Mouse (Mus musculus): ENCODE measurements around the gene Mrpl52. TPM values are rescaled to one million over a fixed set of nuclear protein-coding genes. Genes with fewer than 3 reads are reported as not detected.

Gene Mrpl52
- polyA plus RNA-seq, 1 experiment from 2014 or later, result 250 TPM

GRCm38 (mm10) chr14:54463959-54464292 lies 37.2 kb downstream of the Mrpl52 start, which contains the start of gene Lrp10:
TSS of gene Lrp10 (plus strand) at chr14:54464137.
- Histone ChIP-seq H3K9me3 (no peaks in the 10 kb centered on the region), H3K27ac (no peak within 1 kb of the TSS), H3K4me1 (no peaks in the 10 kb centered on the region), H3K36me3 (peaks cover 17% of the 10 kb centered on the region), H3K9ac (peak within 1 kb of the TSS; percentile 78), H3K4me3 (peak within 1 kb of the TSS; percentile 78), H3K4me2 (replicated peaks) (peak within 1 kb of the TSS; percentile 91), H3K27me3 (replicated peaks) (no peaks in the 10 kb centered on the region)
- 1% methylated on average over 35 of the region's 35 CpGs for WGBS
- peak; percentile 89 for ATAC-seq (ENCODE audit: low FRiP score, low read depth)

GRCm38 (mm10) chr14:54464293-54465005 lies 37.7 kb downstream of the Mrpl52 start:
- Histone ChIP-seq H3K27me3 (replicated peaks) (no peaks in the 10 kb centered on the region), H3K9me3 (no peaks in the 10 kb centered on the region), H3K36me3 (peaks cover 22% of the 10 kb centered on the region), H3K27ac (no peak overlapping the region), H3K4me2 (replicated peaks) (peak overlapping the region; percentile 91), H3K4me3 (peak overlapping the region; percentile 78), H3K9ac (peak overlapping the region; percentile 78), H3K4me1 (no peaks in the 10 kb centered on the region)
- under 1% methylated on average over 55 of the region's 57 CpGs for WGBS
- peak; percentile 77 for ATAC-seq (ENCODE audit: low FRiP score, low read depth)

- H3K4me2 ChIP-seq (replicated peaks), result no peak overlapping the region
- peaks cover 29% of the 10 kb centered on the region for H3K36me3 ChIP-seq
- H3K9me3 ChIP-seq, result no peaks in the 10 kb centered on the region
Observed at GRCm38 (mm10) chr14:54471467-54471866, 44.8 kb downstream of the Mrpl52 start.

GRCm38 (mm10) chr14:54472671-54473070 lies 46.0 kb downstream of the Mrpl52 start:
- Histone ChIP-seq H3K4me3 (no peak overlapping the region), H3K4me2 (replicated peaks) (no peak overlapping the region), H3K27me3 (replicated peaks) (peaks cover 4% of the 10 kb centered on the region; the same call in 1 of the 2 replicates), H3K36me3 (peaks cover 25% of the 10 kb centered on the region), H3K4me1 (peaks cover 21% of the 10 kb centered on the region), H3K9me3 (no peaks in the 10 kb centered on the region), H3K9ac (no peak overlapping the region), H3K27ac (no peak overlapping the region)
- 84% methylated on average over 5 of the region's 5 CpGs for WGBS
- no peak for ATAC-seq (ENCODE audit: low FRiP score, low read depth)

More at GRCm38 (mm10) chr14:54471467-54471866, 44.8 kb downstream of the Mrpl52 start:
- H3K27ac ChIP-seq, result no peak overlapping the region
- peaks cover 11% of the 10 kb centered on the region for H3K4me1 ChIP-seq
- 89% methylated on average over 2 of the region's 2 CpGs for whole genome bisulfite sequencing
- H3K27me3 ChIP-seq (replicated peaks), result no peaks in the 10 kb centered on the region
- H3K9ac ChIP-seq, result no peak overlapping the region
- no peak for ATAC-seq (ENCODE audit: low FRiP score, low read depth)
- H3K4me3 ChIP-seq, result no peak overlapping the region

- no peak for ATAC-seq (ENCODE audit: low FRiP score, low read depth)
- WGBS, result 68% methylated on average over 5 of the region's 5 CpGs
- H3K9me3 ChIP-seq, result no peaks in the 10 kb centered on the region
- peaks cover 4% of the 10 kb centered on the region; the same call in 1 of the 2 replicates for H3K36me3 ChIP-seq
- H3K4me3 ChIP-seq, result no peak overlapping the region
- H3K27ac ChIP-seq, result no peak overlapping the region
- no peak overlapping the region for H3K4me2 ChIP-seq (replicated peaks)
- H3K4me1 ChIP-seq, result peaks cover 32% of the 10 kb centered on the region
- peaks cover 17% of the 10 kb centered on the region for H3K27me3 ChIP-seq (replicated peaks)
- no peak overlapping the region for H3K9ac ChIP-seq
Observed at GRCm38 (mm10) chr14:54474744-54475143, 48.0 kb downstream of the Mrpl52 start.

- ATAC-seq (ENCODE audit: low FRiP score, low read depth), result peak; percentile 89
- Histone ChIP-seq H3K27me3 (replicated peaks) (peaks cover 18% of the 10 kb centered on the region), H3K27ac (peak within 1 kb of the TSS; percentile 23; the same call in 1 of the 2 replicates), H3K9ac (peak within 1 kb of the TSS; percentile 78), H3K4me1 (peaks cover 32% of the 10 kb centered on the region), H3K9me3 (no peaks in the 10 kb centered on the region), H3K36me3 (no peaks in the 10 kb centered on the region), H3K4me2 (replicated peaks) (peak within 1 kb of the TSS; percentile 84), H3K4me3 (peak within 1 kb of the TSS; percentile 53)
- under 1% methylated on average over 23 of the region's 23 CpGs for WGBS
Observed at GRCm38 (mm10) chr14:54475941-54476844, 49.5 kb downstream of the Mrpl52 start, which contains the start of gene Rem2. TSS of gene Rem2 (plus strand) at chr14:54476100.

- 66% methylated on average over 15 of the region's 15 CpGs for WGBS
- H3K4me3 ChIP-seq, result peak overlapping the region; percentile 53; the same call in 1 of the 2 replicates
- H3K4me2 ChIP-seq (replicated peaks), result peak overlapping the region; percentile 84
- no peak for ATAC-seq (ENCODE audit: low FRiP score, low read depth)
- peaks cover 32% of the 10 kb centered on the region for H3K4me1 ChIP-seq
- no peaks in the 10 kb centered on the region for H3K36me3 ChIP-seq
- H3K27ac ChIP-seq, result no peak overlapping the region
- no peaks in the 10 kb centered on the region for H3K9me3 ChIP-seq
- peak overlapping the region; percentile 78; the same call in 1 of the 2 replicates for H3K9ac ChIP-seq
- peaks cover 18% of the 10 kb centered on the region for H3K27me3 ChIP-seq (replicated peaks)
Observed at GRCm38 (mm10) chr14:54477172-54477909, 50.6 kb downstream of the Mrpl52 start.

Other genes with a start within 250 kb of the Mrpl52 start
- gene Dad1, start 172.8 kb upstream of the Mrpl52 start, polyA plus RNA-seq (2016; fragmentation: Nextera tagmentation; extraction: Ambion mirVana), result 270 and 281 TPM in 2 replicates
- 45.1 and 48.7 TPM in 2 replicates for gene Abhd4, start 172.7 kb upstream of the Mrpl52 start, polyA plus RNA-seq (2016; fragmentation: Nextera tagmentation; extraction: Ambion mirVana)
- gene Olfr49, start 142.0 kb upstream of the Mrpl52 start, polyA plus RNA-seq (2016; fragmentation: Nextera tagmentation; extraction: Ambion mirVana), result not detected in 2 replicates
- 45.9 and 50.2 TPM in 2 replicates for gene Oxa1l, start 66.1 kb upstream of the Mrpl52 start, polyA plus RNA-seq (2016; fragmentation: Nextera tagmentation; extraction: Ambion mirVana)
- gene Slc7a7, start 9.1 kb upstream of the Mrpl52 start, polyA plus RNA-seq (2016; fragmentation: Nextera tagmentation; extraction: Ambion mirVana), result 5.6 and 5.7 TPM in 2 replicates
- 79.5 and 81.0 TPM in 2 replicates for gene Mmp14, start 4.7 kb downstream of the Mrpl52 start, polyA plus RNA-seq (2016; fragmentation: Nextera tagmentation; extraction: Ambion mirVana)
- gene Lrp10, start 37.2 kb downstream of the Mrpl52 start, polyA plus RNA-seq (2016; fragmentation: Nextera tagmentation; extraction: Ambion mirVana), result 34.9 and 37.5 TPM in 2 replicates
- gene Rem2, start 49.2 kb downstream of the Mrpl52 start, polyA plus RNA-seq (2016; fragmentation: Nextera tagmentation; extraction: Ambion mirVana), result 40.0 and 41.4 TPM in 2 replicates
- 102 and 105 TPM in 2 replicates for gene Prmt5, start 90.6 kb downstream of the Mrpl52 start, polyA plus RNA-seq (2016; fragmentation: Nextera tagmentation; extraction: Ambion mirVana)
- 32.1 and 37.9 TPM in 2 replicates for gene Haus4, start 127.7 kb downstream of the Mrpl52 start, polyA plus RNA-seq (2016; fragmentation: Nextera tagmentation; extraction: Ambion mirVana)
- gene Ajuba, start 150.6 kb downstream of the Mrpl52 start, polyA plus RNA-seq (2016; fragmentation: Nextera tagmentation; extraction: Ambion mirVana), result 32.9 and 36.6 TPM in 2 replicates
- 8.4 and 8.6 TPM in 2 replicates for gene 4931414P19Rik, start 179.1 kb downstream of the Mrpl52 start, polyA plus RNA-seq (2016; fragmentation: Nextera tagmentation; extraction: Ambion mirVana)
- 404 and 429 TPM in 2 replicates for gene Psmb5, start 191.1 kb downstream of the Mrpl52 start, polyA plus RNA-seq (2016; fragmentation: Nextera tagmentation; extraction: Ambion mirVana)
- not detected in 2 replicates for gene Psmb11, start 194.5 kb downstream of the Mrpl52 start, polyA plus RNA-seq (2016; fragmentation: Nextera tagmentation; extraction: Ambion mirVana)
- gene Gm17606, start 214.0 kb downstream of the Mrpl52 start, polyA plus RNA-seq (2016; fragmentation: Nextera tagmentation; extraction: Ambion mirVana), result not detected in 2 replicates
- gene Cdh24, start 214.5 kb downstream of the Mrpl52 start, polyA plus RNA-seq (2016; fragmentation: Nextera tagmentation; extraction: Ambion mirVana), result 9.5 and 10.0 TPM in 2 replicates